Mouse (Mus musculus): ENCODE measurements around the gene Pold4.

Pold4 gene

DNA sequence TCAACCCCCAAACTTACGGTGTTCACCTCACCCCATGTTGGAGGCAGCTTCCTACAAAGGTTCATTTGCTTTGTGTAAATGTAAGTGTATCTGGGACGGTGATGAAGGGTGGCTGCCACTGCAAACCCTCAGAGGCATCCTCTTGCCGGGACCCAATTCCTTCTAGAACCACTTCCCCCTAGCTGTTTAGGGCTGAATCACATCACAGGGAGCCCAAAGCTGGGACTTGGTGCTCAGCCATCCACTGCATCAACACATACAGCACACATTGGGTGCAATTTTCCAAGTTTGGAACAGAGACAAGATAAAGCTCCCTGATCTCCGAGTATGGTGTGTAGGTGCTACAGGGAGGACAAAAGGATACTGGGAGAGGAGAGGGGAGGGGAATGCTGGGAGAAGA, 26.8 kb upstream of the Pold4 start:
- DNase-seq: no peak

DNA sequence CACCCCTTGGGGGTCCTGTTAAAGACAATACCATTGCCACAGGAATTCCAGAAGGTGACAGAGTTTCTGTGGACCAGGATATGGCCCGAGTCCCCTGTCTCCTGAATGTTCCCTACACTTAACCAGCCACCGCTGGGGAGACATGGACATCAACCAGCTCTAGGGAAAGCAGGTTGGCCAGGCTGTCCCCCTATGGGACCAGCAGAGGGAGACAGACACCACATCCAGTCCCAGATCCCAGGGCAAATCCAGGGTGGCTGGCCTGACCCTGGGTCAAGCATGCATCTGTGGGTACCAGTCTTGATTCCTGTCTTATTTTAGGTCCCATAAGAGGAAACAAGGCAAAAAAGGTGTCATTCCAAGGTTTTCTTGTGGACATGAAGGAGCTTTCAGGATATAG, 24.7 kb upstream of the Pold4 start:
- DNase-seq: peak; percentile 60

DNA sequence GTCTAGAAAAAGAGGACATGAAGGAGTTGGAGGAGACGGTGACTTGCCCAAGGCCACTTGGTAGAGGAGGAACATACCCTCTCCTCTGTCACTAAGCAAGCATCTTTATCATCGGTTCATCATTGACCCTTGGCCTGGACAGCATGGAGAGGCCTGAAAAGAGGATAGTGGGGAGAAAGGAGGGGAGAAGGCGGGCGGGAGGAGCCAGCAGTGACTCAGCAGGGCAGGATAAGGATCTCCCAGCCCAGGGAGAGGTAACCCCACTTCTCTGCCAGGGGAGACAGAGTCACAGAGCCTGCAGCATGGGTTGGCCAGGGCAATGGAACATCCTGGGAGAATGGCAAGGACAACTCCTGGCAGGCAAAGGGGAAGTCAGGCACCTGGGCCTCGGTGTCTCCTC, 23.1 kb upstream of the Pold4 start:
- DNase-seq: no peak

DNA sequence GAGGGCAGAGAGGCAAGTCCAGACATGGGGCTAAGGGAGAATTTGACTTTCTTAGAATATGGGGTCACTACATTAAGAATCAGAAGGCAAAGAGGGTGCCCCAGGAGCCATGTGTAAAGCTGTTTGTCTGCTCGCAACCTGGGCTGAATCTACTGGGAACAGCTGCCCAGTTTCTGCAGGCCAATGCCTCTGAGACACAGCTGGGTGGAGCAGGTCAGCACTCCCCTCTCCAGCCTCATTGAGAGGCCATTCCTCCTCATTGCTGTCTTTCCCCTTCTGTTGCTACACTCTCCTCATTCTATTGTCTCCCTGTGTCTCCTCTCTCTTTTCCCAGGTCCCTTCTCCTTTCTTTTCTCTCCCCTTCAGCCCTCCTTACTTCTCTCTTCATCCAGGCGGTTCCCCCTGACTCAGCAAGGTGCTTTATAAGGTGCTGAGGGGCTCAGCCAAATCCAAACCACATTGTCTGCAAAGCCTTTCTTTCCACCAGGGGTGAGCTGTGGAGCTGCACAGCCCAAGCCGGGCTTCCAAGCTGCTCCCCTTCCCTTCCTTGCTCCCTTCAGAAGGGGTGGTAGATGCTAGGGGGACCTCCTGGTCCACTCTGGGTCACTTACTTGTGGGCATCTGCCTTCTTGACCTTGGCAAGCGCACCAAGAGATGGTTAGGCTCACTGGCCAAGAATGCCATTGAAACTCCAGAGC, 19.7 kb upstream of the Pold4 start:
- DNase-seq: no peak

DNA sequence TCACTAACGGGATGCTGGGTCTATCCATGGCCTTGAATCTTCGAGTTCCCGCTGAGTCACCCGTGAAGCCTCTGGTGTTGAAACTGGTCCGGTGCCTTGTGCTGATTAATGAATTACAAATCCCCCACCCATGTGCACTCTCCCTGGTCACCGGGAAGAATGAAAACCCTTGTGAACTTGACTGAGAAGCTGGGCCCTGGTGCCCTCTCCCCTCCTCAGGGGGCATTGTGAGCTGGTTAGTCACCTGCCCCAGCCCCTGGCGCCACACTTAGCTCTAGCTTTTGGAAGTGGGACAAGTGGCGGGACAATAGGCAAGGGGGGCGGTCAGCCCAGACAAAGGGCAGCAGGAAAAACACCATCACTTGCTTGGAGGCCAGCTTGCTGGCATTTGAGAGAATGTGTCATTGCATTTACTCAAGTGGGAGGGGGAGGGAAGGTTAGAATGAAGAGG, 18.1 kb upstream of the Pold4 start:
- DNase-seq: no peak

DNA sequence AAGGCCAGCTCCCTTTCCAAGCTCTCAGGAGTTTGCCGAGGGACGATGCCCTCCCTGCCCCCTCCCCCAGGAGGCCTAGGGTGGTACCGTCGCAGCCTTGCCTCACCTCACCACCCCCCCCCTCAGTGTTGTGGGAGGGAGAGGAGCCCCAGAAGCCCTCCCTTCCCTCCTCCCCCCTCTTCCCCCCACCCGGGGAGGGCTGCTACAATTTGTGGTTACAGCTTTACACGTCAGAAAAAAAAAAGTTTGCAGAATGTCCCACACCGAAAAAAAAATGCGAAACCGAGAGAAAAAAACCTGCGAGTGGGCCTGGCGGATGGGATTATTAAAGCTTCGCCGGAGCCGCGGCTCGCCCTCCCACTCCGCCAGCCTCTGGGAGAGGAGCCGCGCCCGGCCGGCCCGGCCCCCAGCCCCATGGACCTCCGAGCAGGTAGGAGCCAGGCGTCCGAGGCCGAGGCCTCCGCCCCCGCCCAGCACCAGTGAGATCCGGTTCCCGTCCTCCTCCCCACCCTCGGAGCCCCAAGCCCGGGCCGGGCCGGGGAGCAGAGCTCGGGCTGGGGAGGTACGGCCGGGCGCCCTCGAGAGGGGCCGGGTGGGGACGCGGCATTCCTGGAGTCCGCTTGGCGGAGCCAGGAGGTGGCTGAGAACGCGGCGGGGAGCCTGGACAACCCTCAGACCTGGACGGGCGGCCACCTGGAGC, 17.5 kb upstream of the Pold4 start, which contains the start of the genes Clcf1 and AC109138.7:
Gene Clcf1 (plus strand): TSS at position 168 of the 700 bp plus-strand sequence.
Gene AC109138.7 (plus strand): TSS at position 287 of the 700 bp plus-strand sequence.
- DNase-seq: peak; percentile 71

DNA sequence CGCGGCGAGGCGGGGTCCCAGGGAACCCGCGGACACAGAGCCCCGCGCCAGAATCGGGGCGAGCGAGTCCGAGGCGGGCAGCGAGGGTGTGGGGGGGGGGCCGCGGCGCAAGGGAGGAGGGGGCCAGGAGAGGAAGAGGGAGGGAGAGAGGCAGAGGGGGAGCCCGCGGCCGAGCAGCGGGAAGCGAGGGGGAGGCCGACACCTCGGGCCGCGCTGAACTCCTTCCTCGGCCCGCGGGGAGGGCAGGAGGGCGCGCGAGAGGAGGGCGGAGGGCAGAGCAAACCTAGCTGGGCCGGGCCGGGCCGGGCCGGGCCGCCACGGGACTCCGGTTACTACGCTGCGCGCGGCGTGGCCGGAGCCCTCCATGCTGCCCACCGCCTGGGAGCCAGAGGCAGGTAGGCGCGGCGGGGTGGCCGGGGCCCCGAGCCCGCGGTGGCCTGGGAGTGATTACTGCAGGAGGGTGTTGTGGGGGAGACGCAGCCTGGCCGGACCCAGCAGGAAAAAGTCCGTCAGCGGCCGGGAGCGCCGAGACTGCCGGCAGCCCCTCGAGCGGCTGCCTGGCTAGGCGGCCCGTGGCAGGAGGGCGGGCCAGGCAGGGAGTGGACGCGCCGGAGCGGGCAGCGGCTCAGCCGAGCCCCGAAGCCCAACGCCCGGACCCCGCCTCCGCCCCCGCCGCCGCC, 16.8 kb upstream of the Pold4 start:
- peak; percentile 30 for DNase-seq

DNA sequence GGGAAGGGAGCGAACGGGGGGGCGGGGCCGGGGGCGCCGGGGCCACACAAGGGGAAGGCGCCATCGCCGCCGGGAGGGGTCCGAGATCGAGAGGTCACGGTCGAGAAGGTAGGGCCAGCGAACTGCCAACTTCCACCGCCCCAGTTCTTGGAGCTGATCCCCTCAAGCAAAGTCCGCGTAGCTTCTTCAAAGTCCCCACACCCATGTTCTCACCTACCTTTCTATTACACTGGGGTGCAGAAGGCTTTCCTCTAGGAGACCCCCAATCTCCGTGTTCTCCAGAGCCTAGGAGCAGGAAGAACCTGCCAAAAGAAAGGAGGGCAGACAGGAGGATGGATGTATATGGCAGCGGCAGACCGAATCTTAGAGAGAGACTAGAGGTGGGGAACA, 16.3 kb upstream of the Pold4 start:
- no peak for DNase-seq

DNA sequence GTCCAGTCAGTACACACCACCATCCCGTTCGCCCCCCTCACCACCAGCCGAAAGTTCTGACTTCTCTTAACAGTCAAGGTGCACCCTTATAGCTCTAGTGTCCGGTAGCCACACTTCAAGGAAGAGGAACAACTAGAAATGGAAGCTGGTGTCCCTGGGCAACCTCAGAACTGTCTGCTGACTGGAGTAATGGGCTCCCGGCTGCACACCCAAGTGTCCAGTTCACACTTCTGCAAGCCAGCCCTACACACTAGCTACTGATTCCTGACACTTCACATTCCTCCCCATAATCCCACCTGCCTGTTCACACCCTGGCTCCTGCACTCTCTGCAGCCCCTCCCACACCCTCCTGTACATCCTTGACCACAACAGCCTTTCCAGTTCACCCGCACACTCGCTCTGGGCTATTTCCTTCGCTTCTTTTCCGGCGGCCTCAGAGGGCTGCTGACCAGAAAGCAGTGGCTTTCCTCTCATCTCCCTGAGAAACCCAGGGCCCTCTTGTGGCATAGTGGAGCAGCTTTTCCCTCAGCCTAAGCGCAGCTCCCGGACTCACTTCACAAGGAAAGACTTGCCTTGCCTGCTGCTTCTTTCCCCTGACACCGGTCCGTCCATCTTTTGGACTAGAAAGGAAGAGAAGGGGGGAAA, 15.5 kb upstream of the Pold4 start:
- DNase-seq: peak; percentile 3

DNA sequence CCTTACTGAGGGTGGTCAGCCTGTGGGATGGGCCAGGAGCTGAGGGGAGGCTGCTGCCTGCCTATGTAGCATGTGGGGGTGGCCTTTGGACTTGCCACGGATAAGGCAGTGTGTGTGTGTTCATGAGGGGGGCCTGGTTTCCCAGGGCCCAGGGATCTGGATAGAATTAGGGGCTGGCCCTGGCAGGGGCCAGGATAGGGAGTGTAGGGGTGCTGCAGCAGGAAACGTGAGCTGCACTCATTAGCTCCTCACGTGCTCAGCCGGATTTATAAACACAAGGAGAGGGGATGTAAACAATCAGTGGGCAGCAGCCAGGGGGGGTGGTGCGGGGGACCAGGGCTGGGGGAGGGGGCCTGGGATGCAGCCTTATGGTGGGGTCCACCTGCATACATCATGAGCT, 14.6 kb upstream of the Pold4 start:
- no peak for DNase-seq

DNA sequence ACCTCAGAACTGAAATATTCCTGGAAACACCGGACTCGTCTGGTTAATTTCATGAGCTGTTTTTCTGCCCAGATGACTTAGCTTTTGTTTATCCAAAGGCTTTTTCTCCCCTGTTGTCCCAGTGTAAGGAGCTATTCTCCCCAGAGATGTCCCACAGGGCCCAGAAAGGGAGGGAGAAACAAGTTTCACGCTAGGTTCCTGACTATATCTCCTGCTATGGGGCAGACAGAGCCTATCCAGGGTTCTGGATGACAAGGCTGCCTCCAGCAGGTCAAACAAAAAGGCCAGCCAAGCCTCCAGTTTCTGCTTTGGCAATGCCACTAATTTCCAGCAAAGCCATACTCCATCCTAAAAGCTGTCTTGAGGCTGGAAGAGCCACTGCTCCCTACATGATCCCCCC, 13.8 kb upstream of the Pold4 start:
- no peak for DNase-seq

DNA sequence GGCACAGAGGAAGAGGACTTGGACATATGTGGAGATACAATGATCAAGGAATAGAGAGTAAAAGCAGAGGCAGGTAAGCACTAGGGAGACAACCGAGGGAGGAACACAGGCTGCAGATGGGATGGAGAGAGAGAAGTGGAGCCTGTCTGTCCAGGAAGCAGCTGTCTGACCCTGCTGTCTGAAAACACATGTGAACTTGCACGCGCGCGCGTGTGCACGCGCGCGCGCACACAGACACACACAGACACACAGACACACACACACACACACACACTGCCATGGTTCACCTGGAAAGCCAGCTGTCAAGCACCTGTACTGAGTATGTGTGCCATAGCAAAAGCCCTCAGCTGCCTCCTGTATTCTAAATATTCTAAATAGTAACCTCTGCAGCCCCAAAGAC, 13.4 kb upstream of the Pold4 start:
- no peak for DNase-seq

DNA sequence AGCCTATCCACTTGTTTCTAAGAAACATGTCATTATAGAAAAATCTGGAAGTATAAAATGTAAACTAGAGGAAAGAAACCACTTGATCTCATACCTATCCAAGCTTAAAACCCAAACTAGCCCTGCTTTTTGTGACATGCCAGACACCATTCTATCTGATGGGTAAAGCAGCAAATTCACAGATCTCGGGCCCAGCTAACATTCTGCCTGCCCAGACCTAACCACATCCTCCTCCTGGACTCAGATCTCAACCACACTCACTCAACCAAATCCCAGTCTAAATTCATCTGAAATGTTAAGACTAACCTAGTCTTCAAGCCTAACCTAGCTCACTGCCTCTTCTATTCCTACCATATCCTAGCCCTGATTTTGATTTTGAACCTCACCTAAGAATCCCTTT, 12.9 kb upstream of the Pold4 start:
- DNase-seq: no peak

DNA sequence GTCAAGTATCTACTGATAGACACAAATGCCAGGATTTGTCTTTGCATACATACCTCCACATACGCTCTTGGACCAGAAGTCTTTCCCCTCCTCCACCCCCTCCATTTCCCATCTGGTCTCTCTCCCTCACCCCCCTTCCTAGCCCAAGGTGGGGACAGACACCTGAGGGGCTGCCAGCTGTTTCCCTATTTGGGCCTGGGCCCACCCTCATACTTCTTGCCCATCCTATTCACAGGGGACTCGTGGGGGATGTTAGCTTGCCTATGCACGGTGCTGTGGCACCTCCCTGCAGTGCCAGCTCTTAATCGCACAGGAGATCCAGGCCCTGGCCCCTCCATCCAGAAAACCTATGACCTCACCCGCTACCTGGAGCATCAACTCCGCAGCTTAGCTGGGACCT, 11.8 kb upstream of the Pold4 start:
- DNase-seq: no peak

DNA sequence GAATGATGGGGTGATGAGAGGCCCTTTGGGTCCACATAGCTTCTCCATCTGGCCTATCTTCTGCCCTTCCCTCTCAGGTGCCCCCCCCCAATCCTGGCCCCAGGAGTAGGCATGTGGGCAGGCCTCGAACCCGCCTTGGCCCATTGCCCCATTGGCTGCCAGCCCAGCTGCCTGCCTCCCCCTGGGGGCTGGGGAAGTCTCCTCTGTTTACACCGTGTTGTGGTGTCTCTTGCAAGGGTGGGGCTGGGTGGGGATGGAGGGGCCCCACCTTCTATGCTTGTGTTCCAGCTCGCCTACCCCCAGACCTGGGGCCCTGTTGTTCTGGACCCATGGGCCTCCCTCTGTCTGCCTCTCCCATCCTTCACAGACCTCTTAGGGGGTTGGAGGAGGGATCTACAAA, 11.3 kb upstream of the Pold4 start:
- no peak for DNase-seq

DNA sequence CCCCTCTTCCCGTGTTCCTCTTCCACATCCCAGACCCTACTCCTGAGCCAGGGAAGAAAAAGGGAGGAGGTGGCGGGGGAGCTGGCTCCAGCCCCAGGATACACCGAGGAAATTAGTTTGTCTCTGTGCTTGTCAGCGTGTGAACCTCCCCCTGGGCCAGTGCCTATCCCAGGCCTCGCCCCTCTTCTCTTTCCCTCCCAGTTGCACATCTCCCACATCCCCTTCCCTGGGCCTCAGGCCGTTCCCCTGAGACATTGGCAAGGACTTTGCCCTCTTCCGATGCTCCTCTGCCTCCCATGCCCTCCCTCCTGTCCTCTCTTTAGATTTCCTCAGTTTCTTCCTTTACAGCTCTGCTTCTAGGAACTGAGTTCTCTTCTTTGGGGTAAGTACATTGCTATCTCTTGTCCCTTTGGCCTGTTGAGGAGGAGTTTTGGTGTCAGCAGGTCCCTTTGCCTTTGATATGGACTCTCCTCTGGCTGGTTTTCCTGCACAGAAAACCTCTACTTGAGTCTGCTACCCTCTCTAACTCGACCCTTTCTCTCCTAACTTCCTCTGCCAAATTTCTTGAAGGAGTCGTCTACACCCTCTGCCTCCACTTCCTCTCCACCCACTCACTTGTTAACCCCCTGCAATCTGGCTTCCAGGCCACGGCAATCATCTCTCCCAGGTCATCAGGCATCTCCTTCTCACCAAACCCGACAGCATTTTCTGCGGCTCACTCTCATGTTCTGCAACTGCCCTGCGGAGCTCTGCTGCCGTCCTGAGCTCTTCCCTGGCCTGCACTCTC, 10.5 kb upstream of the Pold4 start:
- no peak for DNase-seq

DNA sequence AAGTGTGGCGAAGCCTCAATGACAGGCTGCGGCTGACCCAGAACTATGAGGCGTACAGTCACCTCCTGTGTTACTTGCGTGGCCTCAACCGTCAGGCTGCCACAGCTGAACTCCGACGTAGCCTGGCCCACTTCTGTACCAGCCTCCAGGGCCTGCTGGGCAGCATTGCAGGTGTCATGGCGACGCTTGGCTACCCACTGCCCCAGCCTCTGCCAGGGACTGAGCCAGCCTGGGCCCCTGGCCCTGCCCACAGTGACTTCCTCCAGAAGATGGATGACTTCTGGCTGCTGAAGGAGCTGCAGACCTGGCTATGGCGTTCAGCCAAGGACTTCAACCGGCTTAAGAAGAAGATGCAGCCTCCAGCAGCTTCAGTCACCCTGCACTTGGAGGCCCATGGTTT, 9.5 kb upstream of the Pold4 start:
- no peak for DNase-seq

DNA sequence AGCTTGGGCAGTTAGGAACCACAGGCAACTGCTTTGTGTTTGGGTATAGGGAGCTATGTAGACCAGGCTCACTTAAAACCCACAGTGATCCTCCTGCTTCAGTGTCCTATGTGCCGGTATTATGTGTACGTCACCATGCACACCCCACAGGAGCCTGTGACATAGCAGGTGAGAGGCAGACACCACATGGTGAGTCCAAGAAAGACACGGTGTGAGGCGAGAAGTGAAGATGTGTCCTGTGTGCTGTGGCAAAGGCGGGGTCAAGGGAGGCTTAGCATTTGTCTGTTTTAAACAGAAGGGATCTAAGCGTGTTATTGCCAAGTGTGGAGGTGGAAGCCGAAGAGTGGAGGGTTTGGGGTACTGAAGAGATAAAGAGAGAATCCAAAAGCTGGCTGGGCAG, 4.9 kb upstream of the Pold4 start:
- no peak for DNase-seq

DNA sequence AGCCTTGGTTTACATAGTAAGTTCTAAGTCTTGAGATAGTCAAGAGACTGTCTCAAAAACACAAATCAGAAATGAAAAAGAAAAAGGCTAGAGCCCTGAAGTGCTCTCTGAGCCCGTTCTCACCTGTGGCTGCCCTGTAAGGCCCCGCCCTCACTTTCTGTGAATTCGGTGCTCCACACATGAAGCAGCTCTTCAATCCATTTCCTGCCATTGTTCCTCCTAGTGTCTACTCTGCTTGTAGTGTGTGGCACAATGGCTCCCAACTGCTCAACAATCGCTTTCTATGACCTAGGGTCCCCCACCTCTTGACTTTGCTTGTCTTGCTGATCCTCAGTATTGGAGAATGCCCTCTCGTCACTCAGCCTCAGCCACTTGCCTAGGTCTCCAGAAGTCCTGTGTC, 4.3 kb upstream of the Pold4 start:
- no peak for DNase-seq

DNA sequence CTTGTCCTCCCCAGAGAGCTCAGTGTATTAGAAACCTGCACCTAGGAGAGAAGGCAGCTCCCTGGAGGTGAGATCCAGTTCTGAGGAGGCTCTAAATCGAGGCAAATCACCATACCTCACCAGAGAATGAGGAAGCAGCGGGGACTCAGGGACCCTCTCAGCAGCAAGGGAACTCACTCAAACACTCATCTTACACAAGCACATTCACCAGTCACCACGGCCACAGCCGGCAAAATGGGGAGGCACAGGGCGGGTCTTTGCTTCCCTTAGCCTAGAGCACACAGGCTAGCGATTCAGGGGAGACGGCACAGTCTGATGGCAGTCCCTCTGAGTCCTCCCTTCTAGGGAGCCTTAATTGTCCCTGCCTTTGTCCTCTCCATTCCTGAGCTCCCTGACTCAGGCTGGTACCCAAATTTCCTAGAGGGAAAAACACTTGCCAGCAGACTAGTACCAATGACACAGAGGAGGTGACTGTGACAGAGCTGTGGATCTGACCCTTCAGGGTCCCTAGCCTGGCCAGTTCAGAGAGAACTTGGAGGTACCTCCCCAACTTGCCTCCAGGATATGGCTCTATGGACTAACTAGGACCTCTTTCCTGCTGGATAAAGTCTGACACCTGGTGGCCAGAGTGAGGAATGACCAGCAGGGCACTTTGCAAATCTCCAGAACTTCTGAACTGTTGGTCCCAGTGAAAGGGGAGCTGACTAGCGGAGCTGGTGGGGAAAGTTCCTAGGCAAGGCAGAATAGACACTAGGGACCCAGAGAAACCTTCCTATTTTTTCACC, 3.6 kb upstream of the Pold4 start:
- peak; percentile 77 for DNase-seq

DNA sequence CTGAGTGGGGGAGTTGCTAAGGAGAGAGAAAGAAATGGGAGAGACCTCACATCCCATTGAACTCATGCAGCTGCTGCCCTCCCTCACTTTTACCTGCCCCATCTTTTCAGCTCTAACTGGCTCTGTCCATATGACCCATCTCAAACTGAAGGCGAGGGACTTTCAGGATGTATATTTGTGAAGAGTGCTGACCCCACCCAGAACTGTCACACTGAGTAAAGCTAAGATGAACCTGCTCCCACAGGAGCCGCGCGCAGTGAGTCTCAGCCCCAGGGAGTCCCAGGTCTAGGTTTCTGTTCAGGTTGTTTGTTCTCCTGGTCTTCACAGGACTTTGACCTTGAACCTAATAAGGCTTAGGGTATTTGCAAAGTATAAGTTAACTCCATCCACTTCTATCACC, 2.8 kb upstream of the Pold4 start:
- DNase-seq: no peak

Measured in thymus, postnatal 14 days (tissue).